Mouse (Mus musculus) adrenal gland, adult 10 weeks (tissue): ENCODE data around the gene Olfr1102. TPM values are rescaled to one million over a fixed set of nuclear protein-coding genes. Genes with fewer than 3 reads are reported as not detected.

Experiments
- polyA plus RNA-seq: library from polyadenylated mRNA; stranded (reverse); fragments of 350-450 nt; fragmentation: Illumina TruSeq; extraction: RNeasy Lipid Tissue Mini Kit (QIAGEN cat#74804); gene quantifications from one replicate; pipeline ENCODE4 v1.2.3, GENCODE M21; 2014; ENCODE audit warnings: low read depth, low replicate concordance

Gene Olfr1102
- polyA plus RNA-seq: not detected

GRCm38 (mm10) chr2:86998098-86998497 is at the start of gene Olfr1102:
Gene Olfr1102, plus strand, starts transcription at chr2:86998398.

GRCm38 (mm10) chr2:86960593-86960992 is 37.6 kb upstream of the Olfr1102 start, which contains the start of gene Olfr1099:
Gene Olfr1099, minus strand, starts transcription at chr2:86960693.

DNA sequence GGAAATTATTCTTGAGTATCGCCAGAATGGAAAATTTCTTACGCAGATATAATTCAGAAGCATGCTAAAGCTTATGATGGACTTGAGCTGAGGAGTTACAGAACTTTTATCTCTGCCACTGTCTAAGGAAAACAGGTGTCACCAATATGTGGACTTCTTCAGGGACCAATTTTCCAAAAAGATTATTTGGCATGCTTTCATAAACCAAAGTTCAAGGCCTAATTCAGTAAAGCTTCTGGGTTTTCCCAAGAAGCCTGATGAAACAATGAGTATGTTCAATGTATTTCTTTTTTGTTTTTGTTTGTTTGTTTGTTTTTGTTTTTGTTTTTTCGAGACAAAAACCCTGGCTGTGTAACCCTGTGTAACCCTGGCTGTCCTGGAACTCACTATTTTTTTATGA is 18.3 kb upstream of the Olfr1102 start, which contains the start of gene Olfr1100:
Olfr1100 (minus strand) TSS at position 101 of the 400 bp plus-strand sequence.

DNA sequence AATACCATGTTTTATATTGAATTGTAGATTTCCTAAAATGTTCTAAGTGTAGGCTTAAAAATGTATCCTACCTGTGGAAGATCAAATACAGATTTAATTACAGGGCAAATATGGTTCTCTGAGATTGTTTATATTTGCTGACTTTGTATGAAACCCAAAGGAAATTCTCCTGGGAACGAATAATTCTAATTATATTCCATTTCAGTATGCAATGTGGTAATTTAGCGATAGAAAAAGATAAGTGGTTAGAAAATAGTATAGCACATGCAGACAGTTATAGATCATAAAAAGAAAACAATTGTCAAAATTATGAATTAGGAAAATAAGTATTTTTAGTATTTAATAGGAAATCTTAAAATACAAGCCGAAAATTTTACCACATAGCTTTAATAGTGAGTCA is 7.1 kb upstream of the Olfr1102 start, which contains the start of gene Olfr1101:
Olfr1101 (minus strand) TSS at position 101 of the 400 bp plus-strand sequence.

DNA sequence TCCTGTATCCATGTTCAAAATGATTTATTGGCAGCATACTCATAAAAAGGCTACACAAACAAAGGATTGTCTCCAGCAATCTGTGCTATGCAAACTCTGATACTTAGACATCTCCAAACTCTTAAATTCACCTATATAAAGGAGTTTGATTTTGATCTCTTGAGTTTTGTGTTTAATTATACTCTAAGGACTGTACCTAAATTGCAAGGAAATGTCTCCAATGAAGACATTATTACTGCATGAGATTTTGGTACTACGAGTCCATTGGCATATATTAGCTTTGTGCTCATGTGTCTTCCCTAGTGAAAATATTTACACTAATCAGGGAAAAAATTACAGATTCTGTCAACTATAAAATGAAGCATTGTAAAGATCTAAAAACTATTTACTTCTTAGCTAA is 28.8 kb downstream of the Olfr1102 start, which contains the start of gene Olfr1104:
Olfr1104 (minus strand) TSS at position 101 of the 400 bp plus-strand sequence.

DNA sequence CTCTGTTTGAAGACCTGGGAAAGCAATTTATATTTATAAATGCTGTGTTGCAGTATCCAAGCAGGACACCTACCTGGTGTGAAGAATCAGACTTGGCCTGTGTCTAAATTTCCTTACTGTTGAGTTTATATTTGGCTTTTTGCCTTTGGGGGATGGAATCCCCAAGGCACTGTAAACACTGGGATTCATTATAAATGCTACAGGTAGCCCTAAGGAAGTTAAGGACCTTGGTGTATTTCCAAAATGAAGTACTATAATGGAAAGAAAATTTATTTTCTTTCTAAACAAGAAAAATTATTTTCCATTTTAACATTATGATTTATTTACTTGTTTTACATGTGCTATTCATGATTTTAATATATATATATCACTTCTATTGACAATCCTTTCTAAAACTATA is 38.2 kb downstream of the Olfr1102 start, which contains the start of gene Olfr1105:
Olfr1105 (minus strand) TSS at position 101 of the 400 bp plus-strand sequence.

GRCm38 (mm10) chr2:87052173-87052572 is 54.0 kb downstream of the Olfr1102 start, which contains the start of gene Olfr1106:
Gene Olfr1106, minus strand, starts transcription at chr2:87052273.

Other genes with a start within 250 kb of the Olfr1102 start
- gene Olfr1090, start 239.4 kb upstream of the Olfr1102 start, polyA plus RNA-seq: not detected
- gene Olfr1093, start 215.9 kb upstream of the Olfr1102 start, polyA plus RNA-seq: not detected
- not detected for gene Olfr141, start 188.4 kb upstream of the Olfr1102 start, polyA plus RNA-seq
- not detected for gene Olfr1094, start 173.7 kb upstream of the Olfr1102 start, polyA plus RNA-seq
- not detected for gene Olfr1095, start 146.7 kb upstream of the Olfr1102 start, polyA plus RNA-seq
- not detected for gene Gm13723, start 123.6 kb upstream of the Olfr1102 start, polyA plus RNA-seq
- gene Olfr1097, start 106.2 kb upstream of the Olfr1102 start, polyA plus RNA-seq: not detected
- gene Olfr1098, start 73.9 kb upstream of the Olfr1102 start, polyA plus RNA-seq: not detected
- gene Olfr1099, start 37.7 kb upstream of the Olfr1102 start, polyA plus RNA-seq: not detected
- not detected for gene Olfr1100, start 18.4 kb upstream of the Olfr1102 start, polyA plus RNA-seq
- gene Olfr1101, start 7.2 kb upstream of the Olfr1102 start, polyA plus RNA-seq: not detected
- not detected for gene Olfr1104, start 28.7 kb downstream of the Olfr1102 start, polyA plus RNA-seq
- gene Olfr1105, start 38.1 kb downstream of the Olfr1102 start, polyA plus RNA-seq: not detected
- not detected for gene Olfr1106, start 53.9 kb downstream of the Olfr1102 start, polyA plus RNA-seq
- not detected for gene Olfr1107, start 77.4 kb downstream of the Olfr1102 start, polyA plus RNA-seq
- not detected for gene Olfr1109, start 97.6 kb downstream of the Olfr1102 start, polyA plus RNA-seq
- not detected for gene Olfr259, start 116.2 kb downstream of the Olfr1102 start, polyA plus RNA-seq
- gene Olfr1110, start 141.9 kb downstream of the Olfr1102 start, polyA plus RNA-seq: not detected
- not detected for gene Olfr1111, start 154.2 kb downstream of the Olfr1102 start, polyA plus RNA-seq
- gene Olfr1112, start 189.4 kb downstream of the Olfr1102 start, polyA plus RNA-seq: not detected
- not detected for gene Olfr1113, start 210.6 kb downstream of the Olfr1102 start, polyA plus RNA-seq
- gene Olfr1115, start 249.6 kb downstream of the Olfr1102 start, polyA plus RNA-seq: not detected